Mouse (Mus musculus) CH12.LX (cell line): ENCODE data around the gene Sdhb. TPM values are rescaled to one million over a fixed set of nuclear protein-coding genes. Genes with fewer than 3 reads are reported as not detected.

ENCODE experiments used
- DNase-seq: peaks from one replicate; pipeline ENCODE4 v3.0.0-alpha.2; 2013; ENCODE audit errors: extremely low read depth
- H3K27ac ChIP-seq: 2 replicates; pipeline ENCODE4 v1.5.1; 2012; ENCODE audit warnings: low read depth, mild to moderate bottlenecking, control low read depth, moderate library complexity; ENCODE audit not compliant: insufficient read depth
- H3K27me3 ChIP-seq: replicated peaks from 2 replicates; pipeline ENCODE3; 2012; ENCODE audit warnings: inconsistent platforms
- H3K36me3 ChIP-seq, 2 experiments: replicated peaks in 1 of 2; 2 replicates each; pipeline versions ENCODE3 to v1.6.1; 2012; ENCODE audit warnings: inconsistent platforms in 1 of 2, low read length in 1 of 2, mild to moderate bottlenecking in 1 of 2, mixed read lengths in 1 of 2, moderate library complexity in 1 of 2; ENCODE audit not compliant: control insufficient read depth in 1 of 2, insufficient read depth in 1 of 2
- H3K4me1 ChIP-seq, 2 experiments: 2 replicates each; pipeline ENCODE4 v1.6.1; 2012; ENCODE audit warnings: inconsistent platforms in 1 of 2, moderate library complexity in 1 of 2; ENCODE audit not compliant: insufficient read depth in 2 of 2, control insufficient read depth in 1 of 2
- H3K4me2 ChIP-seq: 2 replicates; pipeline ENCODE4 v1.6.1; 2012; ENCODE audit warnings: low read depth, mild to moderate bottlenecking, control low read depth; ENCODE audit not compliant: poor library complexity, insufficient read depth, severe bottlenecking
- H3K4me3 ChIP-seq, 3 experiments: fragments of 150-350 bp in 1 of 3; sonication (generic) in 1 of 3; replicated peaks in 1 of 3; 2 replicates each; pipeline versions ENCODE3 to v1.5.1; 2011 to 2012; ENCODE audit warnings: low read depth in 2 of 3, low read length in 2 of 3, mild to moderate bottlenecking in 2 of 3, moderate library complexity in 2 of 3, control low read depth in 1 of 3, improper control_type of control experiment in 1 of 3, inconsistent platforms in 1 of 3, mixed read lengths in 1 of 3; ENCODE audit not compliant: poor library complexity in 1 of 3
- H3K79me2 ChIP-seq: replicated peaks from 2 replicates; pipeline ENCODE4 v1.6.1; 2012; ENCODE audit warnings: mild to moderate bottlenecking, moderate library complexity; ENCODE audit not compliant: control insufficient read depth, poor library complexity, insufficient read depth, severe bottlenecking; ENCODE audit errors: extremely low read depth
- H3K9ac ChIP-seq: 2 replicates; pipeline ENCODE4 v1.6.1; 2012; ENCODE audit warnings: low read depth, mild to moderate bottlenecking, control low read depth, moderate library complexity; ENCODE audit not compliant: insufficient read depth
- H3K9me3 ChIP-seq: replicated peaks from 2 replicates; pipeline ENCODE3; 2012; ENCODE audit warnings: low read length, inconsistent platforms, mixed read lengths
- BHLHE40 ChIP-seq: IDR thresholded peaks from 2 replicates; pipeline ENCODE4 v1.6.1; 2011; ENCODE audit warnings: mild to moderate bottlenecking, low read depth, low read length, improper control_type of control experiment
- CHD1 ChIP-seq: IDR thresholded peaks from 2 replicates; pipeline ENCODE4 v1.6.1; 2012; ENCODE audit warnings: low read depth, low read length, improper control_type of control experiment, inconsistent platforms
- ELF1 ChIP-seq: IDR thresholded peaks from 2 replicates; pipeline ENCODE4 v1.6.1; 2014; ENCODE audit warnings: low read depth, mild to moderate bottlenecking, inconsistent platforms, low read length, improper control_type of control experiment
- EP300 ChIP-seq: IDR thresholded peaks from 2 replicates; pipeline ENCODE4 v1.6.1; 2011; ENCODE audit warnings: low read length, improper control_type of control experiment
- KAT2A ChIP-seq: IDR thresholded peaks from 2 replicates; pipeline ENCODE4 v1.6.1; 2012; ENCODE audit warnings: low read length, improper control_type of control experiment, inconsistent platforms; ENCODE audit not compliant: insufficient replicate concordance
- MAZ ChIP-seq: IDR thresholded peaks from 2 replicates; pipeline ENCODE4 v1.6.1; 2012; ENCODE audit warnings: low read depth, mild to moderate bottlenecking, inconsistent platforms, low read length, improper control_type of control experiment, moderate library complexity
- MXI1 ChIP-seq: IDR thresholded peaks from 2 replicates; pipeline ENCODE4 v1.6.1; 2011; ENCODE audit warnings: mild to moderate bottlenecking, low read depth, low read length, improper control_type of control experiment
- MYC ChIP-seq: IDR thresholded peaks from 2 replicates; pipeline ENCODE4 v1.6.1; 2011; ENCODE audit warnings: low read depth, mild to moderate bottlenecking, improper control_type of control experiment, low read length
- NRF1 ChIP-seq: IDR thresholded peaks from 2 replicates; pipeline ENCODE4 v1.6.1; 2014; ENCODE audit warnings: low read depth, mild to moderate bottlenecking, inconsistent platforms, low read length, improper control_type of control experiment, moderate library complexity
- RAD21 ChIP-seq: IDR thresholded peaks from 2 replicates; pipeline ENCODE4 v1.6.1; 2011; ENCODE audit warnings: low read depth, mild to moderate bottlenecking, low read length, improper control_type of control experiment, moderate library complexity
- SIN3A ChIP-seq: IDR thresholded peaks from 2 replicates; pipeline ENCODE4 v1.6.1; 2012; ENCODE audit warnings: low read length, improper control_type of control experiment, inconsistent platforms
- SMC3 ChIP-seq: IDR thresholded peaks from 2 replicates; pipeline ENCODE4 v1.6.1; 2011; ENCODE audit warnings: low read depth, low read length, improper control_type of control experiment
- TBP ChIP-seq: conservative IDR thresholded peaks from 2 replicates; pipeline ENCODE4 v1.6.1; 2011; ENCODE audit warnings: low read depth, low read length, improper control_type of control experiment
- TCF12 ChIP-seq: IDR thresholded peaks from 2 replicates; pipeline ENCODE4 v1.6.1; 2014; ENCODE audit warnings: low read depth, mild to moderate bottlenecking, inconsistent platforms, low read length, improper control_type of control experiment
- ZC3H11A ChIP-seq: IDR thresholded peaks from 2 replicates; pipeline ENCODE4 v1.6.1; 2012; ENCODE audit warnings: low read depth, mild to moderate bottlenecking, inconsistent platforms, low read length, improper control_type of control experiment
- ZKSCAN1 ChIP-seq: IDR thresholded peaks from 2 replicates; pipeline ENCODE4 v1.6.1; 2012; ENCODE audit warnings: low read depth, inconsistent platforms, low read length, improper control_type of control experiment, borderline replicate concordance
- dilution Hi-C: fragments of 300-500 bp; cut with MboI; formaldehyde crosslinking; loops from 2 replicates; pipeline ENCODE4 v1.14.3; 2020; ENCODE audit warnings: low sequenced_read_pairs; ENCODE audit not compliant: extremely low pct_unique_long_range_greater_than_20kb, extremely low pct_ligation_motif_present
- in situ Hi-C: fragments of 300-500 bp; cut with MboI; formaldehyde crosslinking; loops from 3 replicates; pipeline ENCODE4 v1.14.3; 2019; ENCODE audit warnings: low sequenced_read_pairs, low pct_ligation_motif_present, low pct_unique_long_range_greater_than_20kb, mixed read lengths
- polyA plus RNA-seq: library from polyadenylated mRNA; unstranded; fragments of >175 nt; gene quantifications from 2 replicates; pipeline ENCODE4 v1.2.1, GENCODE M21; 2012; ENCODE audit warnings: low read depth; ENCODE audit not compliant: insufficient read length
- total RNA-seq, 2 experiments: library from RNA; depleted of rRNA; stranded (reverse); fragments of 300-350 nt in 1 of 2; fragments of >200 nt in 1 of 2; gene quantifications; 2 replicates each; pipeline ENCODE4 v1.2.3; 2012 to 2014

Gene Sdhb
- total and polyA plus RNA-seq, 3 experiments: 156 to 190 (median 188) TPM

DNA sequence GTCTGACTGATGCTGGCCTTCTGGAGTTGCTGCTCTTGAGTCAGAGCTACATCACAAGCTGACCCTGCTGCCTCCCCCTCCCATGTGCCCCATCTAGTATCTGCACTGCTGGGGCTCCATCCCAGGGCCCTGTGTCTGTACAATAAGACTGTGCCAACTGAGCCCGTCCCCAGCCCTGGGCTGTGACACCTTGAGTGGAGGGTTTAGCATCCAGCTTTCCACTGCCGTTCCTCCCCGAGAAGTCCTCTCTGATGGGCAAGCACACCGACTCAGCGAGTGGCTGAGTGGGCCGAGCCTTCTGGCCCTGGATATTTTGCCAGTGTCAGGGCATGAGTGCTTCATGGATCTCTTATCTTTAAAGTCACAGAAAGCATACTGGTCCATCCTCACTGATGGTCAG, 13.4 kb downstream of the Sdhb start:
- no peak for TF ChIP-seq TBP
- TF ChIP-seq SMC3: no peak
- TF ChIP-seq TCF12: no peak
- no peak for TF ChIP-seq MAZ
- no peak for TF ChIP-seq KAT2A
- DNase-seq: no peak

DNA sequence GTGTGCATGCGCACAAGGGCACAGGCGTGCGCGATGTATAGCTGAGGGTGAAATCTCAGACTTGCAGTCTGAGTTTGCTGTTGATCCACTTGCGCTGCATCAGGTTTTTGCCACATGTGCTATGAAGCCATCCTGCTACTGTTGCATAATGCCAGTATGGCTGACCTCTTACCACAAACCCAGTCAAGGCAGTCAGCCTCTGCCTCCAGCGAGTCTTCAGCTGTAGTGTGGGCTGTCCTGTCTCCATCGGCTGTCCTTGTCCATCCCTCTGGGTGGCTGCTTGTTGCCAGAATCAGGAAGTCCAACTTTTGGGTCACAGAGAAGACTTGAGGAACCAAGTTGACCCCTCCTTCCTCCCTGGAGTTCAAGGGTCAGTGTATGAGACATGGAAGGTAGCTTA, 14.4 kb downstream of the Sdhb start:
- DNase-seq: no peak
- H3K79me2 ChIP-seq: no peaks in the 10 kb centered on the region
- TF ChIP-seq NRF1 (no peak), SMC3 (no peak), BHLHE40 (no peak), ZC3H11A (no peak), ZKSCAN1 (no peak), EP300 (no peak), KAT2A (no peak), MYC (no peak), ELF1 (no peak), SIN3A (no peak)
- in situ Hi-C loops (no loop called here), dilution Hi-C loops (no loop called here)
- no peaks in the 10 kb centered on the region for H3K9me3 ChIP-seq
- peaks cover 85 to 97% of the 10 kb centered on the region in 2 experiments for H3K36me3 ChIP-seq
- H3K4me1 ChIP-seq: peaks cover 0 to 7% of the 10 kb centered on the region in 2 experiments; a peak in 1 of 4 replicates
- no peaks in the 10 kb centered on the region for H3K27me3 ChIP-seq
- H3K27ac ChIP-seq: no peak overlapping the region
- no peak overlapping the region for H3K9ac ChIP-seq
- H3K4me3 ChIP-seq: no peak overlapping the region
- H3K4me2 ChIP-seq: no peak overlapping the region

More for the DNA sequence above, 13.4 kb downstream of the Sdhb start:
- Histone ChIP-seq H3K27me3 (no peaks in the 10 kb centered on the region), H3K27ac (no peak overlapping the region), H3K4me3 (no peak overlapping the region), H3K9me3 (no peaks in the 10 kb centered on the region), H3K4me2 (no peak overlapping the region), H3K4me1 (peaks cover 0 to 7% of the 10 kb centered on the region in 2 experiments; a peak in 1 of 4 replicates), H3K9ac (no peak overlapping the region), H3K79me2 (no peaks in the 10 kb centered on the region), H3K36me3 (peaks cover 84 to 97% of the 10 kb centered on the region in 2 experiments)
- dilution Hi-C loops: no loop called here
- in situ Hi-C loops: loop anchor here (5.0 kb wide), 1 partner anchor 48 kb away; no protein-coding TSS in a partner anchor

DNA sequence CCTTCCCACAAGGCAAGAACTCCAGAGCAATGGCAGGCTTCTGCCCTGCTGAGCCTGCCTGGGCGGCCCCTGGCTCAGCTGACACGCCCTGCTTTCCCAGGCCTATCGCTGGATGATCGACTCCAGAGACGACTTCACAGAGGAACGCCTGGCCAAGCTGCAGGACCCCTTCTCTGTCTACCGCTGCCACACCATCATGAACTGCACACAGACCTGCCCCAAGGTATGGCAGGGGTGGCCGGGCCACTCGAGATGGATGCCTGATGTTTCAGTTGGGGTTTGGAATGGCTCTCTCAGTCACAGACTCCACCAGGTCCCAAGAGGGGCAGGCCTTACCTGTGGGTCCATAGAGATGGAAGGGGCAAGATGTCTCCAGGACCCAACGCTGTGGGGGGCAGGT, 16.3 kb downstream of the Sdhb start:
- dilution Hi-C loops: no loop called here

More for the DNA sequence above, 16.3 kb downstream of the Sdhb start:
- no peaks in the 10 kb centered on the region for H3K79me2 ChIP-seq
- no peak overlapping the region for H3K9ac ChIP-seq
- H3K27ac ChIP-seq: no peak overlapping the region
- H3K4me2 ChIP-seq: no peak overlapping the region
- H3K27me3 ChIP-seq: no peaks in the 10 kb centered on the region
- H3K4me1 ChIP-seq: peaks cover 0 to 4% of the 10 kb centered on the region in 2 experiments; a peak in 2 of 4 replicates
- peaks cover 18% of the 10 kb centered on the region for H3K9me3 ChIP-seq
- TF ChIP-seq MXI1 (no peak), RAD21 (no peak), CHD1 (no peak)
- DNase-seq: no peak
- peaks cover 70 to 88% of the 10 kb centered on the region in 2 experiments for H3K36me3 ChIP-seq
- in situ Hi-C loops: no loop called here
- no peak overlapping the region for H3K4me3 ChIP-seq
